Mouse (Mus musculus): ENCODE data around the gene Naalad2.
"Not testable (repeated sequence)": the region's sequence is repeated elsewhere in the genome, so short reads cannot be mapped to it uniquely, and the experiment has no call there.

DNA sequence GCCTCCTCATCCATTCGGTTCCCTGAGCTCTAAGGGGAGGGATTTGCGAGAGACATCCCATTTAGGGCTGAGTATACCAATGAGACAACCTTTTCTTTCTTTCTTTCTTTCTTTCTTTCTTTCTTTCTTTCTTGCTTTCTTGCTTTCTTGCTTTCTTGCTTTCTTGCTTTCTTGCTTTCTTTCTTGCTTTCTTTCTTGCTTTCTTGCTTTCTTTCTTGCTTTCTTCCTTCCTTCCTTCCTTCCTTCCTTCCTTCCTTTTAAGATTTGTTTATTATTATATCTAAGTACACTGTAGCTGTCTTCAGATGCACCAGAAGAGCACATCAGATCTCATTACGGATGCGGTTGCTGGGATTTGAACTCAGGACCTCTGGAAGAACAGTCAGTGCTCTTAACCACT, 9.6 kb upstream of the Naalad2 start:
- TF ChIP-seq POLR2A (IDR thresholded peaks at IDR 0.05; ENCODE audit: control insufficient read depth, low read depth, low read length); CTCF (IDR thresholded peaks at IDR 0.05; ENCODE audit: control insufficient read depth, insufficient read depth, insufficient replicate concordance, low read depth, low read length): not testable (repeated sequence)

Measured in testis, adult 2 months (tissue).